Mouse (Mus musculus) forebrain, embryonic 16.5 days (tissue): ENCODE measurements around the gene Ccdc30. TPM values are rescaled to one million over a fixed set of nuclear protein-coding genes. Genes with fewer than 3 reads are reported as not detected.
A peak's percentile ranks its signal among the peaks of the same experiment; 100 is the strongest.

Experiments used
- ATAC-seq: fragments of 200-750 bp; cut with Nextera tagmentation; 2 replicates; pipeline ENCODE4 v1.8.0; 2017; ENCODE audit warnings: mild to moderate bottlenecking, moderate library complexity
- H3K27ac ChIP-seq: fragments of 300-500 bp; sonication (generic); 2 replicates; pipeline ENCODE4 v1.5.1; 2014; ENCODE audit warnings: low read length, control low read depth
- H3K27me3 ChIP-seq: fragments of 300-500 bp; sonication (generic); replicated peaks from 2 replicates; pipeline ENCODE4 v1.6.1; 2014; ENCODE audit warnings: low read length; ENCODE audit not compliant: control insufficient read depth, insufficient read depth
- H3K36me3 ChIP-seq: fragments of 300-500 bp; sonication (generic); 2 replicates; pipeline ENCODE4 v1.6.1; 2014; ENCODE audit not compliant: control insufficient read depth, insufficient read depth
- H3K4me1 ChIP-seq: fragments of 300-500 bp; sonication (generic); replicated peaks from 2 replicates; pipeline ENCODE4 v1.6.1; 2014; ENCODE audit warnings: low read length; ENCODE audit not compliant: control insufficient read depth, insufficient read depth
- H3K4me2 ChIP-seq: fragments of 300-500 bp; sonication (generic); 2 replicates; pipeline ENCODE4 v1.6.1; 2014; ENCODE audit warnings: mild to moderate bottlenecking, low read length, control low read depth
- H3K4me3 ChIP-seq: fragments of 300-500 bp; sonication (generic); replicated peaks from 2 replicates; pipeline ENCODE4 v1.5.1; 2014; ENCODE audit warnings: mild to moderate bottlenecking, low read length, control low read depth
- H3K9ac ChIP-seq: fragments of 300-500 bp; sonication (generic); replicated peaks from 2 replicates; pipeline ENCODE4 v1.6.1; 2014; ENCODE audit warnings: low read depth, low read length, control low read depth
- H3K9me3 ChIP-seq: fragments of 300-500 bp; sonication (generic); 2 replicates; pipeline ENCODE4 v1.6.1; 2016; ENCODE audit warnings: low read length; ENCODE audit not compliant: control insufficient read depth
- WGBS: fragments of 180-500 bp; shearing (Covaris S2); extraction: QIAGEN DNeasy Blood & Tissue Kit; methylation state at CpG from one replicate; pipeline ENCODE4 v1.1.7; 2014; 5-methylcytosine and 5-hydroxymethylcytosine counted together
- polyA plus RNA-seq: library from polyadenylated mRNA; unstranded; fragments of >200 nt; fragmentation: Nextera tagmentation; extraction: Ambion mirVana; gene quantifications from 2 replicates; pipeline ENCODE4 v1.2.1, GENCODE M21; 2015

The Ccdc30 gene
- polyA plus RNA-seq, 1 experiment from 2014 or later, result 15.5 TPM

DNA sequence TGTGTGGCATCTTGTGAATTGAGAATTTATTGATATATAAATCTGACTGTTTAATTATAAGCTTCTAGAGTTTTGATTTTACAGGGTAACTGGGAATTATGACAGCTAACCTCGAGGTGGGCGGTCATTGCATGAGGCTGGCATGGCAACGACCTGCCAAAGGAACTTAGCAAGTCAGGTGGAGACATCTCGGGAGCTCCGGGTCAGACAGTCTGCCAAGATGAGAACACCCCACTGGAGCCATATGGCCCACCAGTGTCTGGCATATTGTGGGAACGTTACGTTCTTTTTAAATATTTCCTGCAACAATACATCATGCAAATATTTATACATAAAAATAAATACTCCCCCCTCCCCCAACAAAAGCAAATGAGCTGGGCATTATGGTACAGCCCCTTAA lies 16.6 kb downstream of the Ccdc30 start:
- Histone ChIP-seq H3K36me3 (peaks cover 10% of the 10 kb centered on the region), H3K4me3 (no peak overlapping the region), H3K9ac (no peak overlapping the region), H3K4me1 (no peaks in the 10 kb centered on the region), H3K4me2 (no peak overlapping the region), H3K27ac (no peak overlapping the region), H3K9me3 (peaks cover 13% of the 10 kb centered on the region), H3K27me3 (no peaks in the 10 kb centered on the region)
- ATAC-seq, result no peak
- WGBS, result 70% methylated on average over 7 of the region's 7 CpGs

- Histone ChIP-seq H3K4me2 (no peak overlapping the region), H3K27ac (no peak overlapping the region), H3K4me3 (no peak overlapping the region), H3K27me3 (no peaks in the 10 kb centered on the region), H3K9me3 (0 out of 2 replicates have a peak, but pooled peaks cover 2% of the 10 kb centered on the region), H3K4me1 (no peaks in the 10 kb centered on the region), H3K36me3 (no peaks in the 10 kb centered on the region), H3K9ac (no peak overlapping the region)
- ATAC-seq, result no peak
- 92% methylated on average over 1 of the region's 1 CpGs for WGBS
Measured at GRCm38 (mm10) chr4:119390369-119390768, 25.0 kb downstream of the Ccdc30 start.

DNA sequence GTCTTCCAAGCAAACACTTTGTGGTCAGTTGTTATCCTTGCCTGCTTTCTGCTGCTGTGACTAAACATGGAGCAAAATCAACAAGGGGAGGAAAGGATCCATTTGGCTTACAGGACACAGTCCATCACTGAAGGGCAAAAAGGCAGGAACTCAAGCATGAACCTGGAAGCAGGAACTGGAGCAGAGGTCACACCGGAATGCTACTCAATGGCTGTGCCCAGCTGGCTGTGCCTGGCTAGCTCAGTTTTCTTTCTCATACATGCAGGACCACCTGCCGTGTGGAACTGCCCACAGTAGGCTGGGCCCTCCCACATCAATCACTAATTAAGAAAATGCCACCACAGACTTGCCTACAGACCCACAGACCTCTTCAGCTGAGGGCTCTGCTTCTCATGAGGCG lies 26.1 kb downstream of the Ccdc30 start:
- H3K4me2 ChIP-seq, result no peak overlapping the region
- H3K27me3 ChIP-seq, result no peaks in the 10 kb centered on the region
- no peaks in the 10 kb centered on the region for H3K36me3 ChIP-seq
- WGBS, result 34% methylated on average over 3 of the region's 3 CpGs
- no peak overlapping the region for H3K27ac ChIP-seq
- H3K9me3 ChIP-seq, result 0 out of 2 replicates have a peak, but pooled peaks cover 2% of the 10 kb centered on the region
- H3K4me1 ChIP-seq, result no peaks in the 10 kb centered on the region
- no peak for ATAC-seq
- H3K9ac ChIP-seq, result no peak overlapping the region
- no peak overlapping the region for H3K4me3 ChIP-seq

DNA sequence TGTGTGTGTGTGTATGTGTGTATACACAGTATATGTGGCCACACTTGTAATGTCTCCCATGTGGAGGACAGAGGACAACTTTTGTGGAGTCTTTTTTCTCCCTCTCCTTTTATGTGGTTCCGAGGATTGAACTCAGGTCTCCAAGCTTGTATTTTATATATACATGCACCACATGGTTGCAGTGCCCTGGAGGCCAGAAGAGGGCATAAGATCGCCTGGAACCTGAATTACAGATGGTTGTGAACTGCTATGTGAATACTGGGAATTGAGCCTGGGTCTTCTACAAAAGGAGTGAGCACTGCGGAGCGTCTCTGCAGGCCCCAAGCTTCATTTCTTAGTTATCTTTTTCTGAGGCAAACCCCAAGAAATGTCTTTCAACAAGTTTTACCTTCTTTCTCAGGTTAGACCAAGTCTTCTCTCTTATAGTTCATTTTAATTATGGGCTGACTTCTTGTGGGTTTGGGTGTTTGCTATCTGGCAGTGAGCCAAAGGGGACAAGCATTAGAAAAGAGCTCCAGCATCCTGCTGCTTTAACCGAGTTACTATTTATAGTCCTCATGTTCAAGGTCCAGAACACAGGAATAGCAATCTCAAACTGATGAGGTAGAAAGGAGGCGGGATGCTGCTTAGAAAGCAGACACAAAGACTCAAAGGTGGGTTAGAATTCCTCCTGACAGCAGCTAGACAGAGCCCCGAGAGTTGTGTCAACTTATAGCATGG lies 33.7 kb downstream of the Ccdc30 start:
- H3K9ac ChIP-seq, result no peak overlapping the region
- H3K4me3 ChIP-seq, result no peak overlapping the region
- 71% methylated on average over 7 of the region's 7 CpGs for WGBS
- H3K9me3 ChIP-seq, result no peaks in the 10 kb centered on the region
- no peak overlapping the region for H3K4me2 ChIP-seq
- H3K27ac ChIP-seq, result no peak overlapping the region
- H3K36me3 ChIP-seq, result no peaks in the 10 kb centered on the region
- no peak for ATAC-seq
- H3K27me3 ChIP-seq, result no peaks in the 10 kb centered on the region
- H3K4me1 ChIP-seq, result 0 out of 2 replicates have a peak, but pooled peaks cover 2% of the 10 kb centered on the region

GRCm38 (mm10) chr4:119369460-119369859 lies 45.9 kb downstream of the Ccdc30 start:
- Histone ChIP-seq H3K36me3 (no peaks in the 10 kb centered on the region), H3K27me3 (no peaks in the 10 kb centered on the region), H3K4me3 (no peak overlapping the region), H3K9ac (no peak overlapping the region), H3K27ac (no peak overlapping the region), H3K4me2 (no peak overlapping the region), H3K4me1 (no peaks in the 10 kb centered on the region), H3K9me3 (no peaks in the 10 kb centered on the region)
- 88% methylated on average over 6 of the region's 6 CpGs for WGBS
- no peak for ATAC-seq

DNA sequence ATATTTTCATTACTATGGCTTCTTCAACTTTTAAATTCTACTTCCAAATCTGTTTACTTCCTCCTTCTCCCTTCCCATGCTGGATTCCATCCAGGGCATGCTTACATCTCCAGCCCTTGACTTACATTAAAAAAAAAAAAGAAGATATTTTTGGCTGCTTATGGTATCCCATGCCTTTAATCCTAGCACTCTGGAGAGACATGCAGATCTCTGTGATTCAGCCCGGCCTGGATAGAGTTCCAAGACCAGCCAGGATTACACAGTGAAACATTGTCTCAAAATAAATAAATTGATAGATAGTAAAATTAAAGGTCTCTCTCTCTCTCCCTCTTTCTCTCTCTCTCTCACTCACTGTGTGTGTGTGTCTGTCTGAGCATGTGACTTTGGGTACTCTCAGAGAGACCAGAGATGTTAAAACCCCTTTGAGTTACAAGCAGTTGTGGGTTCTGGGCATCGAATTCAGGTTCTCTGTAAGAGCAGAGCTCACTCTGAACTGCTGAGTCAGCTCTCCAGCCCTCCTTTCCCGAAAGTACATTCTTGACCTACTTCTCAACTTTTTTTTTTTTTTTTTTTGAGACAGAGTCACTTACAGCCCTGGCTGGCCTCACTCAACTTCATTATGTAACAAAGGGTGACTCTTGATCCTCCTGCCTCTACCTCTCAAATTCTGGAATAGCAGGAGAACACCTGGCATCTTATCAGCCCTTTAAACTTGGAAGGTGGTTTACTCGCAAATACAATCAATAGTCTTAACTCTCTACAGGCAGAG lies 48.4 kb downstream of the Ccdc30 start:
- no peak for ATAC-seq
- no peaks in the 10 kb centered on the region for H3K9me3 ChIP-seq
- H3K27ac ChIP-seq, result no peak overlapping the region
- no peak overlapping the region for H3K4me3 ChIP-seq
- H3K4me2 ChIP-seq, result no peak overlapping the region
- H3K27me3 ChIP-seq, result no peaks in the 10 kb centered on the region
- H3K36me3 ChIP-seq, result no peaks in the 10 kb centered on the region
- H3K9ac ChIP-seq, result no peak overlapping the region
- H3K4me1 ChIP-seq, result no peaks in the 10 kb centered on the region
- WGBS, result 76% methylated on average over 4 of the region's 4 CpGs

DNA sequence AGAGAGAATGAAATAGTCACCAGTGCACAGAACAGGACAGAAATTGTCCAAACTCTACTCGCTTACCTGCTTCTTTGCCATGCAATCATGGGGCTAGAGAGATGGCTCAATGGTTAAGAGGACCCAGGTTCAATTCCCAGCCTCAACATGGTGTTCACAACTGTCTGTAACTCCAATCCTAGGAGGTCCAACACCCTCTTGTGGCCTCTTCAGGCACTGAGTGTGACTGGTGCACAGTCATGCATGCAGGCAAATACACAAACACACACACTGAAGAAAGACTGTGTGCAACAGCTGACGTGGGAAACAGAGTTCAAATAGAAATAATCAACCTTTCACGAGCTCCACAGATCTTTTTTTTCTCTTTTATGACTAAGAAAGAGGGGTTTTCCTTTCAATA lies 53.1 kb downstream of the Ccdc30 start:
- Histone ChIP-seq H3K9me3 (no peaks in the 10 kb centered on the region), H3K4me3 (no peak overlapping the region), H3K27me3 (no peaks in the 10 kb centered on the region), H3K4me1 (peaks cover 9% of the 10 kb centered on the region), H3K36me3 (no peaks in the 10 kb centered on the region), H3K9ac (no peak overlapping the region), H3K27ac (no peak overlapping the region), H3K4me2 (no peak overlapping the region)
- no peak for ATAC-seq
- WGBS, result 85% methylated on average over 3 of the region's 3 CpGs

- H3K4me3 ChIP-seq, result peak overlapping the region; percentile 42
- no peaks in the 10 kb centered on the region for H3K9me3 ChIP-seq
- peak; percentile 59 for ATAC-seq
- H3K27ac ChIP-seq, result peak overlapping the region; percentile 58
- peak overlapping the region; percentile 51 for H3K9ac ChIP-seq
- H3K36me3 ChIP-seq, result no peaks in the 10 kb centered on the region
- no peaks in the 10 kb centered on the region for H3K27me3 ChIP-seq
- peak overlapping the region; percentile 66 for H3K4me2 ChIP-seq
- peaks cover 9% of the 10 kb centered on the region for H3K4me1 ChIP-seq
- 3% methylated on average over 30 of the region's 30 CpGs for WGBS
Measured at GRCm38 (mm10) chr4:119359196-119359971, 55.9 kb downstream of the Ccdc30 start.

GRCm38 (mm10) chr4:119345508-119345907 lies 69.8 kb downstream of the Ccdc30 start:
- WGBS, result 99% methylated on average over 6 of the region's 6 CpGs
- Histone ChIP-seq H3K4me3 (no peak overlapping the region), H3K27me3 (no peaks in the 10 kb centered on the region), H3K4me2 (no peak overlapping the region), H3K36me3 (no peaks in the 10 kb centered on the region), H3K9ac (no peak overlapping the region), H3K9me3 (no peaks in the 10 kb centered on the region), H3K27ac (no peak overlapping the region), H3K4me1 (no peaks in the 10 kb centered on the region)
- ATAC-seq, result no peak
